20 mouse cellular contexts compared by ENCODE assay signal in genomic region chr3:135798241-135798640, GRCm38 (mm10). TPM values are rescaled to one million over a fixed set of nuclear protein-coding genes. Genes with fewer than 3 reads are reported as not detected.
DNase-seq lines count a peak whose midpoint lies in the region; ATAC-seq and TF ChIP-seq lines count a peak whose summit lies in the region.
"Had no signal": no experiment of that assay in that cellular context is flagged by ENCODE, and none has a peak within 500 bp of the region (broad histone marks: within the 10 kb centered on the region; RNA-seq: fewer than 3 reads in every experiment).

No protein-coding gene starts in this region.

- no peak overlapping the region for H3K4me2 ChIP-seq in liver, embryonic 12.5 days
- no peak overlapping the region for H3K4me2 ChIP-seq in intestine, postnatal 0 days (replicated peaks; ENCODE audit: low read depth)
- H3K4me2 ChIP-seq: embryonic facial prominence, embryonic 15.5 days; heart, embryonic 11.5 days; hindbrain, embryonic 15.5 days; midbrain, embryonic 13.5 days had no signal

- 74% methylated on average over 3 of the region's 3 CpGs for WGBS in liver, embryonic 12.5 days (ENCODE audit: insufficient replicate concordance)
- WGBS in intestine, postnatal 0 days, result 18% methylated on average over 3 of the region's 3 CpGs
- WGBS in liver, adult 2 months, result 21% methylated on average over 3 of the region's 3 CpGs

- H3K36me3 ChIP-seq in liver, embryonic 12.5 days, result no peaks in the 10 kb centered on the region
- H3K36me3 ChIP-seq in intestine, postnatal 0 days (ENCODE audit: control insufficient read depth, insufficient read depth), result no peaks in the 10 kb centered on the region
- H3K36me3 ChIP-seq in liver, adult 2 months (ENCODE audit: control insufficient read depth, insufficient read depth, low read length), result no peaks in the 10 kb centered on the region
- H3K36me3 ChIP-seq: embryonic facial prominence, embryonic 15.5 days; forebrain, embryonic 10.5 days; hindbrain, embryonic 15.5 days; limb, embryonic 10.5 days; midbrain, embryonic 13.5 days had no signal

- no peaks in the 10 kb centered on the region for H3K27me3 ChIP-seq in liver, embryonic 12.5 days (replicated peaks)
- H3K27me3 ChIP-seq in intestine, postnatal 0 days (replicated peaks; ENCODE audit: control insufficient read depth, insufficient read depth, low read length), result no peaks in the 10 kb centered on the region
- no peaks in the 10 kb centered on the region for H3K27me3 ChIP-seq in liver, adult 2 months (ENCODE audit: control insufficient read depth, insufficient read depth, low read length)
- H3K27me3 ChIP-seq: embryonic facial prominence, embryonic 15.5 days; hindbrain, embryonic 15.5 days; midbrain, embryonic 13.5 days had no signal

- H3K4me1 ChIP-seq in liver, embryonic 12.5 days, result 0 out of 2 replicates have a peak, but pooled peaks cover 2% of the 10 kb centered on the region
- H3K4me1 ChIP-seq in intestine, postnatal 0 days (replicated peaks; ENCODE audit: control insufficient read depth, insufficient read depth, low read length), result no peaks in the 10 kb centered on the region
- H3K4me1 ChIP-seq in liver, adult 2 months (ENCODE audit: control insufficient read depth, insufficient read depth, low read length), result no peaks in the 10 kb centered on the region; the same call in 1 of the 2 replicates
- H3K4me1 ChIP-seq: embryonic facial prominence, embryonic 15.5 days; forebrain, embryonic 10.5 days; hindbrain, embryonic 15.5 days; limb, embryonic 10.5 days; midbrain, embryonic 13.5 days had no signal

- TF ChIP-seq POLR2A in liver, adult 2 months (IDR thresholded peaks at IDR 0.05; ENCODE audit: extremely low read depth, insufficient read depth, low read length), result no peak

- no peak for ATAC-seq in liver, embryonic 12.5 days
- peak; percentile 61; the same call in 1 of the 2 replicates for ATAC-seq in intestine, postnatal 0 days
- ATAC-seq: midbrain, embryonic 13.5 days had no signal

- H3K9ac ChIP-seq in liver, embryonic 12.5 days, result no peak overlapping the region
- no peak overlapping the region for H3K9ac ChIP-seq in intestine, postnatal 0 days (ENCODE audit: low read depth, low read length)
- H3K9ac ChIP-seq in liver, adult 2 months (ENCODE audit: low read depth, low read length), result no peak overlapping the region
- H3K9ac ChIP-seq: embryonic facial prominence, embryonic 15.5 days; hindbrain, embryonic 15.5 days; midbrain, embryonic 13.5 days had no signal

- no peak overlapping the region for H3K27ac ChIP-seq in liver, embryonic 12.5 days
- H3K27ac ChIP-seq in intestine, postnatal 0 days (ENCODE audit: low read depth, low read length), result no peak overlapping the region
- H3K27ac ChIP-seq in liver, adult 2 months (replicated peaks; ENCODE audit: insufficient read depth, low read depth, low read length), result 0 out of 2 replicates have a peak overlapping the region, but pooled peaks have one; percentile 17
- H3K27ac ChIP-seq: embryonic facial prominence, embryonic 15.5 days; forebrain, embryonic 10.5 days; hindbrain, embryonic 15.5 days; limb, embryonic 10.5 days; macrophage; midbrain, embryonic 13.5 days had no signal

- H3K79me2 ChIP-seq in liver, adult 2 months (ENCODE audit: control insufficient read depth, insufficient read depth, low read length), result no peaks in the 10 kb centered on the region

- no peaks in the 10 kb centered on the region for H3K9me3 ChIP-seq in liver, embryonic 12.5 days (replicated peaks)
- no peaks in the 10 kb centered on the region for H3K9me3 ChIP-seq in intestine, postnatal 0 days (ENCODE audit: control insufficient read depth)
- H3K9me3 ChIP-seq: embryonic facial prominence, embryonic 15.5 days; forebrain, embryonic 10.5 days; hindbrain, embryonic 15.5 days; limb, embryonic 10.5 days; midbrain, embryonic 13.5 days had no signal

- DNase-seq in liver, result peak; percentile 33
- DNase-seq in liver, adult 2 months (ENCODE audit: extremely low read depth, low read depth, low spot score), result peak; percentile 85
- peak; percentile 57 for DNase-seq in yolk sac, embryonic 10.5 days (ENCODE audit: low spot score)
- no peak for DNase-seq in thymus, postnatal 0 days (ENCODE audit: low spot score)
- DNase-seq in retina, embryonic 14.5 days (ENCODE audit: low spot score), result no peak
- DNase-seq: cerebellum, adult 9-11 months; gastrocnemius, postnatal 25 days; heart, postnatal 14 days; layer of hippocampus, postnatal 36 days; lung, adult 2 months; thymus, adult 18-20 months had no signal

- no peak for TF ChIP-seq CTCF in intestine, postnatal 0 days (IDR thresholded peaks at IDR 0.05; ENCODE audit: low read depth)
- TF ChIP-seq CTCF in liver, adult 2 months (IDR thresholded peaks at IDR 0.05; ENCODE audit: low read depth, low read length), result no peak

- H3K4me3 ChIP-seq in liver, embryonic 12.5 days, result no peak overlapping the region
- no peak overlapping the region for H3K4me3 ChIP-seq in intestine, postnatal 0 days (ENCODE audit: low read depth, low read length)
- H3K4me3 ChIP-seq in liver, adult 2 months (ENCODE audit: insufficient read depth, low read depth, low read length), result no peak overlapping the region
- H3K4me3 ChIP-seq: embryonic facial prominence, embryonic 15.5 days; forebrain, embryonic 10.5 days; hindbrain, embryonic 15.5 days; limb, embryonic 10.5 days; midbrain, embryonic 13.5 days had no signal

RNA-seq across cellular contexts. Expression of gene Slc39a8, which starts 26.8 kb away (rescaled TPM):
- 103 and 108 TPM in 2 replicates for polyA plus RNA-seq in liver, embryonic 12.5 days (2016; fragmentation: Nextera tagmentation; extraction: Ambion mirVana)
- 36.8 and 39.5 TPM in 2 replicates for polyA plus RNA-seq in intestine, postnatal 0 days (2015; fragmentation: Nextera tagmentation; extraction: Ambion mirVana)
- 30.0 and 32.5 TPM in 2 replicates for total RNA-seq in liver, adult 2 months (2014; rRNA removed)
- 14.0 and 17.2 TPM in 2 replicates for polyA plus RNA-seq in liver, adult 2 months (2012; rRNA removed)
- 5.6 and 7.3 TPM in 2 replicates for polyA plus RNA-seq in thymus, postnatal 0 days (2015; fragmentation: Nextera tagmentation; extraction: Ambion mirVana)

Comparison
In these comparisons a context has a peak if more than half of its experiments do, and no peak if none do; other contexts are left out.
1. DNase-seq: peak in liver (single experiment), liver, adult 2 months (single experiment) and yolk sac, embryonic 10.5 days (single experiment); none in thymus, postnatal 0 days (single experiment) and retina, embryonic 14.5 days (single experiment).